Mouse (Mus musculus): ENCODE measurements around the gene Ugt1a5.
"Not testable (repeated sequence)": the region's sequence is repeated elsewhere in the genome, so short reads cannot be mapped to it uniquely, and the experiment has no call there.

Gene Ugt1a5

DNA sequence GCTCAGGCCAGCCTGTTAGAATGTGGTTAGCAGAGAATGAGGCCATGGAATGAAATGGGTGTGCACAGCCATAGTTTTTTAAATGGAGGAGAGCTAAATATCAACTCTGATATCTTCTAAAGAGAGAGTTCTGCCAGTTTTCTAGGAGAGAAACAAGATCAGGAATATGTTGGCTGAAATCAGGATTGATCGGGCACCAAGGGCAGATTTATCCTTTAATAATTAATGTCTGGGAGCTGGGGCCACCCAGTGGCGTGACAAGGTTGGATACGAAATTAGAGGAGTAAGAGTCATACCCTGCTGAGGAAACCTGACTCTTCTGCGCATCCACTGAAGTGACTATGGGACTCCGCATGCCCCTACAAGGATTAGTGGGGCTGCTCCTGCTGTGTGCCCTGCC, at the start of gene Ugt1a5:
Gene Ugt1a5, plus strand, starts transcription at position 302 of the 400 bp plus-strand sequence.
- no peak for DNase-seq (ENCODE audit: low read depth, low spot score)

DNA sequence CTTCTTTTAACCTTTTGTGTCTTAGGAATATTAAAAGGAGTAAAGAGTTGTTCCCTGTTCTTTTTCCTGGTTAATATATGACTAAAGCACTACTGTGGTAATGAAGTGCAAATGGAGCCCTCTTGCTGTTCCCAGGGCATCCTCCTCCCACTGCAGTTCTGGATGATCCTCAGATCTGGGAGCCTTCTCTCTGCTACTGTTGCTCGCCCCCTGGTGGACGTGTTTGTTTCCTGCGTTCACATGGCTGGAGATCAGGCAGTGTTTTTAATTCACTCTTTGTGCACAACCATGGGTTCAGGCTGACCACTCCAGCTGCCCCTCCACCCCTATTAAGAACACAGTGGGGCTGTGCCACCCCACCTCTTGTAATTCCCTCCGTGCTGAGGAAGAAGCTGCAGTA, 45.3 kb upstream of the Ugt1a5 start:
- DNase-seq (ENCODE audit: low read depth, low spot score) = not testable (repeated sequence)

DNA sequence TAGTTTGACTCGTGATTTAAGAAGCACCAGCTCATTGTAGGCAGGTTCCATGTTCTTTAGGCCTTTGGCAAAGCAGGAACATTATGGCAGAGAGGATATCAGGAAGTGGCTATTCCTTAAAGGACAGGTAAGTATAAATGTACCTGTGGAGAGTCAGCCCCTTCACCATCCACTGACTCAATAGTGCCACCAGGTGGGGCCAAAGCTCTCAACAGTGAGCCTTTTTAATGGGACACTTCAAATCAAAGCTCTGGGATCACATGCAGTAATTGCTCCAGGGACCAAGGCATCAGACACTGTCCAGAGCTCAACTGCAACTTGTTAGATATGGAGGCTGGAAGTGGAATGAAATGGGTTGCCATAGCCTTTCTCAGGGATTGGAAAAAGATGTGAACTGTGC, 44.3 kb upstream of the Ugt1a5 start:
- not testable (repeated sequence) for DNase-seq (ENCODE audit: low read depth, low spot score)

DNA sequence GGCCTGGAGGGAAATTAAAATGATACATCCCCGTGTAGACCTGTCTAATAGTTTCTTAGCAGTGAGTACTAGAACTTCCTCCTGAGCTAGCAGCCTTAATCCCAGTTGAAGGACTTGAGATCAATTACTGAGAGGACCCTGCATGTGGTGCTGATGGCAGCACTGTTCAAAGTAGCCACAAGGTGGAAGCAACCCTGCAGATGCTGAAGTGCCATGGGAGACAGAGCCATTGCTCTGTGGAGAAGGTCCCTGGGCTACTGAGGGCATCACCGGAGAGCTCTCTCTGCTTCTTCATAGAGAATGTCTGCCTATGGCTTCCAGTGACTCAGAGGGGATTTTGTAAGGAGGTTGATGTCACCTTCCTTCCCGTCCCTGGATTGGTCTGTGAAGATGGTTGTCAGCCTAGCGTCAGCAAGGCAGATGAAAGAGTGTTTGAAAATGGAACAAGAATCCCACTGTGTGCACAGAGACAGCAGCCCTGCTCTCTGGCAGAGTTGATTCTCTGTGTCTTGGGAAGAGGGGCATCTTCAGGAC, 39.9 kb upstream of the Ugt1a5 start:
- not testable (repeated sequence) for DNase-seq (ENCODE audit: low read depth, low spot score)

DNA sequence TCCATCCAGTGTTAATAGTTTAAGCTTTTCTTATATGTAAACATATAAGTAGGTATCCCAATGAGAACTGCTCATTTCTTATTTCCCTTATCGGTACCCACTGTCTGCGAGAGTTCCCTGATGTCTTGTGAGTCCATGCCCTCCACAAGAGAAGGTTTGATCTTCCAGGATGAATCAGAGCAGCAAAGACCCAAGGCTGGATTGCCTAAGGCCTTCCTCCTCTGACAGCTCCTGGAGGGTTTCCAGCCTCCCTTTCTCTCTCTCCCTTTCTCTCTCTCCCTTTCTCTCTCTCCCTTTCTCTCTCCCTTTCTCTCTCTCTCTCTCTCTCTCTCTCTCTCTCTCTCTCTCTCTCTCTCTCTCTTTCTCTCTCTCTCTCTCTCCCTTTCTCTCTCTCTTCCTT, 36.7 kb upstream of the Ugt1a5 start:
- not testable (repeated sequence) for DNase-seq (ENCODE audit: low read depth, low spot score)

DNA sequence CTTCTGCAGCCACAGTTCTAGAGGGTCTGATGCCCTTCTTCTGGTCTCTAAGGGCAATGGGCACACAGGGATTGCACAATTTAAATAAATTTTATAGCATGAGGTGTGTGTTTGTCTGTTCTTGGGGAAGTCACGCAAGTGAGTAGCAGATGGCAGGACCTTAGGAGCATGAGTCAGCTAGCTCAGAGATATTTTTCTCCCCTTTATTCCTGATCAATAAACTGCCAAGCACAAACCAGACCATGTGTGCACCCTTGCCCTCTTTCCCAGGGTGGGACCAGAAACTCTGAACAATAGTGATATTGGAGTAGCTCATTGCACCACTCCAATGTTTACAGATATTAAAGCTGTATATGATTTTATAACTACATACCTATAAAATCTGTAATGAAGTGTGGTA, 35.6 kb upstream of the Ugt1a5 start:
- not testable (repeated sequence) for DNase-seq (ENCODE audit: low read depth, low spot score)

DNA sequence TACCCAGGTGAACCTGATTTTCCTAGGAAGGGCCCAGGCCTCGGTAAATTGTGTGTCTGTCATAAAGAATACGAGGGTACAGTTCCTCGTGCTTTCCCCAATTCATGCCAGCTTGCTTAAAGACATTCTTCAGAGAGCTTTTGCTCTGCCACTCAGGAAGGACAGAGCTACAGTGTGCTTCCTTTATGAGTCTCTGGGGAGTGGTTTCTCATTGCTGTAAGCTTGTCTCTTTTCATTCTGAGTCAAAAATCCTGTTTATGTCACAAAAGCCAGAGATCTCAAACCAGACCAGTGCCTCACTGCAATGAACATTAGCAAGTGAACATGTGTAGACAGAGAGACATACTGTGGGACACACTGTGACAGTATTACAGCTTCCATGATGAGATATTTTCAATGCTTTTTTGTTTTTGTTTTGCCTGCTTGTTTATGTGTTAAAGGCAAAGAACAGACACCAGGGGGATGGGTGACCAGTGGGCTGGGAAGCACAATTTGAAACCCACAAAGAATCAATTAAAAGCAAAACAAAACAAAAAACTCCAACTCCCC, 31.8 kb upstream of the Ugt1a5 start:
- no peak for DNase-seq (ENCODE audit: low read depth, low spot score)

DNA sequence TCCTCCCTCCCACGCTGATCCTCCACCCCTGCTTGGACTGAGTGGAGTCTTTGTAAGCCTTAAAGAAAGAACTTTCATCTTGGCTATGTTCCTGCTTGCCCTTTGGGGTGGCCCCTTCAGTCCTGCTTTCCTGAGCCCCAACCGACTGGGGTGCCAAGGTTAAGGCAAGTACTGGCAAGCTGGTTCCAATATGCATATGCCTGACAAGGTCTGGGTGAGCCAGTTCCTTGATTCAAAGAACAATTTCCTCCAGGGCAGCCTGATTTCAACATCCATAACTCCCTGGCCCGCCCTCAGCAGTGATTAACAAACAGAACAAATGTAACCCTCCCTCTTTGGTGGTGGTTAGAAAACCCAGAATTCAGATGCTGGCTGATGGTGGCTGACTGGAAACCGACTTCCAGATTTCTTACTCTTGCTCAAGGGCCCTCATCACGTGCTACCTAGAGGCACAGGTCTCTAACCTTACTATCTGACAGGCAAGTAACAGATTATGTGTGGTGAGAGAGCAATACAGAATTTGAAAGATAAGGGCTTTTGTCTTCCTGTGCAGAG, 31.3 kb upstream of the Ugt1a5 start, which contains the start of gene Ugt1a6a:
Gene Ugt1a6a, plus strand, starts transcription at position 353 of the 555 bp plus-strand sequence.
- DNase-seq (ENCODE audit: low read depth, low spot score) = not testable (repeated sequence)

DNA sequence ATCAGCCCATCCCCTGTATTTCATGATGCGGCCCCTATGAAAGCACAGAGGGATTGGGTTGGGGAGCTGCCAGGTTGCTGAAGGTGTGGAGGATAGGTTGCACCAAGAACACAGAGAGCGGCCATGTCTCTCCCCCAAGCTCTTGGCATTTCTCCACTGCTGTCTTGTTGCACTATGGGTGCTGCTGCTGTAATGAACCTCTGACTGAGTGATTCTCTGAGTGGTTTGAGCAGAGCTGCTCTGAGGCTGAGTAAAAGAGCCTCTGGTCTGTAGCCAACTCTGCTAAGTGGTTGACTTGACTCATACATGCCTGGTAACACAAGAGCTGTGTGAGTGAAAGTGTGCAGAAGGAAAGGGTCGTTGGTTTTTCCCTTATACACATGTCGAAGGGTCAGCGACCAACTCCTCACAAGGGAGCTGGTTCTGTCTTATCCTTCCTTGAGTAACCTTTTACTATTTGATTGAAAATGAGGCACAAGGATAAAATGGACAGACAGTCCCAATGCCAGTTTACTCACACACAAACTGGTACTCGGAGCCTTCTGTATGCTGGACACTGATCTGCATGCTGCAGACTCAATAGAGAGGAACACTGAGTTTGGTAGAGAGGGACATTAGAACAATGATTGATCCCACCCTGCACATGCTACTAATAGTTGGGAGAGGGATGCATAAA, 30.4 kb upstream of the Ugt1a5 start:
- not testable (repeated sequence) for DNase-seq (ENCODE audit: low read depth, low spot score)

DNA sequence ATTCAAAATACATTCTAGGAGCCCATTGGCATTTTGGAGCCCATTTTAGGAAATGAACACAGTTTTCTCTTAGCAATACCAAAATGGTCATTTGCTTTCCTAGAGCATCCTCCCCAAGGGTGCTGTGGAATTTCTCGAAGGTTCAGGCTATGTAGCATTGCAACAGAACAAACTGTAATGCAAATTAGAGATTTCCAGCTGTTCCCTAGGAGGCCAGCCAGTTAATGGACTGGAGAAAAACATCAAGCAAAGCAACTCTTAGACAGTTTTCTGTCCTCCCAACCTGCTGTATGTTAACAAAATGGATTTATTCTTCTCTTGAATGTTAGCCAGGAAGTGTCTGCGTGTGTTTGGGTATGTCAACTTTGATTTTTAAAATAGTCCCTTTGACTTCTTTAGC, 29.2 kb upstream of the Ugt1a5 start:
- DNase-seq (ENCODE audit: low read depth, low spot score) = no peak

DNA sequence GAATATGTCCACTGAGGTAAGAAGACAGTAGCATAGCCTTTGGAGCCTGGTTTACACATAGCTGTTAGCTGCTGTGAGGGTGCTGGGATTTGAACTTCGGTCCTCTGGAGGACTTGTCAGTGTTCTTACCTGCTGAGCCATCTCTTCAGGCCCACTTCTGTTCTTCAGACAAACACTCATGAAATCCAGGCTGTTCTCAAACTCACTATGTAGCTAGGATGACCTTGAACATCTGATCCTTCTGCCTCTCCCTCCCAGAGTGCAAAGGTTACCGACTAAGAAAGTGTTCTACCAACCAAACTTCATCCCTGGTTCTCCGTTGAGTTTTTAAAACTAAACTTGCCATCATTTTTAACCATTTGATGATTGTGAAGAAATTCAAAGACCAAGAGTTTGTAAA, 28.5 kb upstream of the Ugt1a5 start:
- no peak for DNase-seq (ENCODE audit: low read depth, low spot score)

DNA sequence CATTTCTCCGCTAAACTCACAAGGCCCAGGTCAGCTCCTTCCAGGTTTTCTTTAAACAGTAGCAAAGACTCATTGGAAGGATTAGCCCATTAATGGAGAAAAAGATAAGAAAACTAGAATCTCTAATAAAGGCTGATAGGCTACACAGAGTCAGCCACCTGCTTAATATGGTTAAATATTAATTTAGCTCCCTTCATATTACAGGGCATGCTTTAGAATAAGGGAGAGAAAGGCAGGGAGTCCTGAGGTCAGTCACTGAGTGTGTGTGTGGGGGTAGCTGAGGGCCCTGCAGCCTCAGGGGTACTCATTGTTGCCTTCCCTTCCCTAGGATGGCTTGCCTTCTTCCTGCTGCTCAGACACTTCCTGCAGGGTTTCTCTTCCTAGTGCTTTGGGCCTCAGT, 27.7 kb upstream of the Ugt1a5 start:
- no peak for DNase-seq (ENCODE audit: low read depth, low spot score)

DNA sequence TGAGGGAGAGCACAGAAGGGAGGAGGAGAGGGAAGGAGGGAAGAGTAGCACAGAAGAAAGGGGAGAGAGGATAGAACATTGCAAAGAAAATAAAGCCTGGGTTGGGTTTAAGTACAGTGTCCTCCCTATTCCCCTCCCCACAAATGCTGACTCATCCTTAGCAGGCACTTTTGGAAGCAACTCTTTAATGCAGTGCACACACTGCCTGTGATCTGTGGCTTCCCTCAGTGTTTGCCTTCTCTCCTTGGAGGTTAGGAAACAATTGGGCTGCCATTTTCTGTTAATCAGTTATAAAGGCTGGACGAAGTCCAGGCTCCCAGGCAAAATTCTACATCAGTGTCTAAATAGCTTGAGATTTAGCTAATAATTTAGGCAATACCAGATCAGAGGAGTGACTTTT, 25.3 kb upstream of the Ugt1a5 start:
- DNase-seq (ENCODE audit: low read depth, low spot score) = not testable (repeated sequence)

DNA sequence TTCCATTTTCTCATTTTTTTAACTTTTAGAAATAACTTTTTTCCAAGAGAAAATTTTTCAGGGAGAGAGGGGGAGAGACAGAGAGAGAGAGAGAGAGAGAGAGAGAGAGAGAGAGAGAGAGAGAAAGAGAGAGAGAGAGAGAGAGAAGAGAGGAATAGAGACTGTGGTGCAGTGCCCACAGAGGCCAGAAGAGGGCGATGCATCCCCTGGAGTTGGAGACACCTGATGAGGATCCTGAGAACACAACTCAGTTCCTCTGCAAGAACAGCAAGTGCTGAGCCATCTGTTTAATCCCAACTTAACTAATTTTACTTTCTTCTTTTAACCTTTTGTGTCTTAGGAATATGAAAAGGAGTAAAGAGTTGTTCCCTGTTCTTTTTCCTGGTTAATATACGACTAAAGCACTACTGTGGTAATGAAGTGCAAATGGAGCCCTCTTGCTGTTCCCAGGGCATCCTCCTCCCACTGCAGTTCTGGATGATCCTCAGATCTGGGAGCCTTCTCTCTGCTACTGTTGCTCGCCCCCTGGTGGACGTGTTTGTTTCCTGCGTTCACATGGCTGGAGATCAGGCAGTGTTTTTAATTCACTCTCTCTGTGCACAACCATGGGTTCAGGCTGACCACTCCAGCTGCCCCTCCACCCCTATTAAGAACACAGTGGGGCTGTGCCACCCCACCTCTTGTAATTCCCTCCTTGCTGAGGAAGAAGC, 21.7 kb upstream of the Ugt1a5 start:
- DNase-seq (ENCODE audit: low read depth, low spot score) = not testable (repeated sequence)

DNA sequence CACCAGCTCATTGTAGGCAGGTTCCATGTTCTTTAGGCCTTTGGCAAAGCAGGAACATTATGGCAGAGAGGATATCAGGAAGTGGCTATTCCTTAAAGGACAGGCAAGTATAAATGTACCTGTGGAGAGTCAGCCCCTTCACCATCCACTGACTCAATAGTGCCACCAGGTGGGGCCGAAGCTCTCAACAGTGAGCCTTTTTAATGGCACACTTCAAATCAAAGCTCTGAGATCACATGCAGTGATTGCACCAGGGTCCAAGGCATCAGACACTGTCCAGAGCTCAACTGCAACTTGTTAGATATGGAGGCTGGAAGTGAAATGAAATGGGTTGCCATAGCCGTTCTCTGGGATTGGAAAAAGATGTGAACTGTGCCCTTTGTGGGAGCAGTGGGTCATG, 20.5 kb upstream of the Ugt1a5 start:
- DNase-seq (ENCODE audit: low read depth, low spot score) = not testable (repeated sequence)

DNA sequence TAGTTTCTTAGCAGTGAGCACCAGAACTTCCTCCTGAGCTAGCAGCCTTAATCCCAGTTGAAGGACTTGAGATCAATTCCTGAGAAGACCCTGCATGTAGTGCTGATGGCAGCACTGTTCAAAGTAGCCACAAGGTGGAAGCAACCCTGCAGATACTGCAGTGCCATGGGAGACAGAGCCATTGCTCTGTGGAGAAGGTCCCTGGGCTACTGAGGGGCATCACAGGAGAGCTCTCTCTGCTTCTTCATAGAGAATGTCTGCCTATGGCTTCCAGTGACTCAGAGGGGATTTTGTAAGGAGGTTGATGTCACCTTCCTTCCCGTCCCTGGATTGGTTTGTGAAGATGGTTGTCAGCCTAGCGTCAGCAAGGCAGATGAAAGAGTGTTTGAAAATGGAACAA, 15.7 kb upstream of the Ugt1a5 start:
- DNase-seq (ENCODE audit: low read depth, low spot score) = not testable (repeated sequence)

DNA sequence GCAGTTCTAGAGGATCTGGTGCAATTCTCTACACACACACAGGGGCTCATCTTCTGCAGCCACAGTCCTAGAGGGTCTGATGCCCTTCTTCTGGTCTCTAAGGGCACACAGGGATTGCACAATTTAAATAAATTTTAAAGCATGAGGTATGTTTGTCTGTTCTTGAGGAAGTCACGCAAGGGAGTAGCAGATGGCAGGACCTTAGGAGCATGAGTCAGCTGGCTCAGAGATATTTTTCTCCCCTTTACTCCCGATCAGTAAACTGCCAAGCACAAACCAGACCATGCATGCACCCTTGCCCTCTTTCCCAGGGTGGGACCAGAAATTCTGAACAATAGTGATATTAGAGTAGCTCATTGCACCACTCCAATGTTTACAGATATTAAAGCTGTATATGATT, 7.4 kb upstream of the Ugt1a5 start:
- no peak for DNase-seq (ENCODE audit: low read depth, low spot score)

DNA sequence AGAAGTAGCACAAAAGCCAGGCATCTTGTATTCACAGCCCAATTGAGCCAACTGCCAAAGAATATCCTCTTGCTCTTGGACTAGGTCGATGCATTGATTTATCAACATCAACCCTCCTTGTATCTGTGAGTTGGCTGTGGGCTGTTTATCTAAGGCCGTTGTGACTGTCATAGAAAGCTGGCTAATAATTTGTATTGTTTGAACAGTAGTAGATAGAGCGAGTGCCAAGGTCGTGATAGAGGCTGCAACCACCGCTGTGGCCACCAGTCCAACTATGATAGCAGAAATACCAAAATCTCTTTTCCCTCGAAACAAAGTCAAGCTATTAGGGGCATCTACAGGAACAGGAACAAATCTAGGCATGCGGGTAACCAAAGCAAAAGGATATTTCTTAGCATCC, 6.4 kb downstream of the Ugt1a5 start:
- not testable (repeated sequence) for DNase-seq (ENCODE audit: low read depth, low spot score)

DNA sequence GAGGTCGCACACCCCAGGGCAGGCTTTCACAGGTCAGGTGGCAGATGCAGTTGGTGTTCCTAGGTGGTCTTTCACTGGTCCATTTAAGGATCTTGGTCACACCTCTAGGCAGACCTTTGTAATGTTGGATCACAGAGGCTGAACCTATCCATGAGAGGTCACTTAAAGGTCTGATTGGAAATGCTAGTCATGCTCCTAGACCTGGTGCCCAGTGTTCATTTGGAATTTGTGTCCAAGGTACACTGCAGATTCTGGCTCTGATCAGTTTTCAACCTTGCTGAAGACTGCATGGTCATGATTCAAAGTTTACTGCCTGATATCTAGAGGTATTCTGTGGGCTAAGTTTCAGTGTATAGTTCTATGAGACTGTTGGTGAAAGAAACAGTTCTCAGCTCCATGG, 13.8 kb downstream of the Ugt1a5 start:
- no peak for DNase-seq (ENCODE audit: low read depth, low spot score)

DNA sequence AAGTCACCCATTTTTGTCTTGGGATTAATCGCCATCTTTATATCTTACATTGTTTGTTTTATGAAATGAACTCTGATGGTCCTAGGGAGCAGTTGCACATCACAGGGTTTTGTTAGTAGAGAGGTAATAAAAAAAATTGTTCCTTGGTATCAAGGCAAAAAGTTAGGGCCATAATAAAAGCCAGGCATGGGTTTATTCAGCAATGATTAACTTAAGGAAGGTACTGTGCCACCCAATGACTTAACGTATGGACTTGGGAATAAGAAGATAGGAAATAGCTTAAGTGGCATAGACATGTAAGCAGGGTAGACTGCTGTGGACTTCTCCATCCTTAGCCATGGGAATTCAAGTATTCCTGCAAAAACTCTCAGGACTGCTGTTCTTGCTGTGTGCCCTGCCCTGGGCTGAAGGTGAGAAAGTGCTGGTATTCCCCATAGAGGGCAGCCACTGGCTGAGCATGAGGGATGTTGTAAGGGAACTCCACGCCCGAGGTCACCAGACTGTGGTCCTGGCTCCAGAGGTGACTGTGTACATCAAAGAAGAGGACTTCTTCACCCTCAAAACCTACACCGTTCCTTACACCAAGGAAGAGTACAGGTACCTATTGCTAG, 20.6 kb downstream of the Ugt1a5 start:
- no peak for DNase-seq (ENCODE audit: low read depth, low spot score)

DNA sequence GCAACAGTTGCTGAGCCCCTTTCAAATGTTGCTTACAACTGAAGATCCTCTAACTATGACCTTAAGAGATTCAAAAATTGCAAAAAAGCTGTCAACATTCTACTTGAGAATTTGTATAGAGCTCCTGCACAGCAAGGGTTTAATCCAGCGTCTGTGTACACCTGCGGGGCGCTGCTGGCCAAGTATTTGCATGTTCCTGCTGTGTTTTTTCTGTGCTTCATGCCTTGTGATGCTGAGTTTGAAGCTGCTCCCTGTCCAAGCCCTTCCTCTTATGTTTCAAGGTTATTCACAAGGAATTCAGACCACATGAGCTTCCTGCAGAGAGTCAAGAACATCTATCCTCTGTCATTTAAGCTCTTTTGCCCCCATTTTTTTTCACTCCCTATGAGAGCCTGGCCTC, 26.3 kb downstream of the Ugt1a5 start:
- DNase-seq (ENCODE audit: low read depth, low spot score) = no peak

DNA sequence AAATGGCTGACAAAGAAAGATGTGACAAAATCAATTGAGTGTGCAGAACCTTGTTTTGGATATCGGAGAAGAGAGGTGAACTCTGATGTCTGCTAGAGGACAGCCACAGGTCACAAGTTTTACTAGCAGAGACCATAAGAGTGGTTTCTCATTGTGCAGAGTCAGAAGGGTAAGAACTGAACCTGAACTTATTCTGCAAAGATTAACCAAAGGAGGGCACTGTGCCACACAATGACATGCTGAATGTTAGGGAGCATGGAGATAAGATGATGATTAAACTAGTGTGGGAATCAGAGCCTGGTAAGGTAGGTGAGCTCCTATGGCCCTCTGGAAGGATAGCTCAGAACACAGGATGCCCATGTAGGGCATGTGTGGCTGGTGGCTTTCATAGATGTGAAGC, 29.9 kb downstream of the Ugt1a5 start:
- no peak for DNase-seq (ENCODE audit: low read depth, low spot score)
